Mouse (Mus musculus): Measurements from ENCODE around the gene Gm1604a. TPM values are rescaled to one million over a fixed set of nuclear protein-coding genes. Genes with fewer than 3 reads are reported as not detected.

Gm1604a gene
- total RNA-seq, 2 experiments from 2014 or later: not detected

Other genes starting within 250 kb of the Gm1604a start
- gene Ezr, start 242.8 kb upstream of the Gm1604a start, total RNA-seq (2021): 10 to 100 TPM; 18.2 to 21.2 TPM
- 10 to 100 TPM; 41.9 to 45.7 TPM for gene Rsph3b, start 76.9 kb upstream of the Gm1604a start, total RNA-seq (2021)
- gene Tagap1, start 64.4 kb upstream of the Gm1604a start, total RNA-seq (2021): 10 to 100 TPM; 11.0 to 17.0 TPM
- 100 to 1,000 TPM; 295 to 316 TPM for gene Rnaset2b, start 54.9 kb upstream of the Gm1604a start, total RNA-seq (2021)
- under 1 TPM in 1 of 2 experiments, not detected in 1; 0.55 TPM for gene Gm49721, start 46.7 kb upstream of the Gm1604a start, total RNA-seq (2021)
- 10 to 100 TPM; 12.9 to 23.2 TPM for gene Rps6ka2, start 144.5 kb downstream of the Gm1604a start, total RNA-seq (2021)